Comparison of ENCODE assay signal across 8 mouse cellular contexts in the genomic region with DNA sequence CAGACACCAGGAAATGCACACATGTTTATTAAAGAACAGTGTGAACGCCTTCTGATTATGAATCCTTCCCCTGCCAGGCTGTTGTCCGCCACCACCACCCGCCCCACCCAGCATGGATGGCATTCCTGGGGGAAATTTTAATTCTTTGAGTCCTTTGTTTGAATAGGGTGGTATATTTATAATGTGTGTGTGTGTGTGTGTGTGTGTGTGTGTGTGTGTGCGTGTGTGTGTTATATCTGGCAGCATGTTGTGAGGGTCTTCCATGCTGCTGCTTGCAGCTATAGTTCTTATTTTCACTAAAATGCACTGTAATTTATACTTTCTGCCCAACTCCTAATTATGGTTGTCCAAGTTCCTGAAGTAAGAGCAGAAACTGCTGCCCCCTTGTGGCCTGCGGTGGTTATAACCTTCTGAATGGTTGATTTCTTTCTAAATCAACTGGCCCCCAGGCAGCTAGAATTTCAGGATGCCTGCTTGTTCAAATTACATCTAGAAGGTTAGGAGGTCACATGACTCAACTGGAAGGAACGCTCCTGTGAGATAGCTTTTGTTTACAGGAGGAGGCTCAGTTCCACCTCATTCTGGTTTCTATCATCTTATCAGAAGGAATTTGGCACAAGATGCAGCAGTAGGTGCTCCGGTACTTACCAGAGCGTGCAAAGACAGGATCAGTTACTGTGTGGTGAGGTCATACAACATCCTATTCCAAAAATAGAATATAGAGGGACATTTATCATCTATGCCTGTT. TPM values are rescaled to one million over a fixed set of nuclear protein-coding genes. Genes with fewer than 3 reads are reported as not detected.
DNase-seq lines count a peak whose midpoint lies in the region; ATAC-seq and TF ChIP-seq lines count a peak whose summit lies in the region.

No protein-coding gene starts in this region.

- ATAC-seq in kidney, postnatal 0 days (replicated peaks; ENCODE audit: low FRiP score, low read depth), result peak; percentile 71
- ATAC-seq in neural tube, embryonic 12.5 days (ENCODE audit: low FRiP score, low read depth), result peak; percentile 50; the same call in 1 of the 2 replicates

- DNase-seq in 3T3-L1 (ENCODE audit: low read depth, low spot score), result peak; percentile 98
- DNase-seq in adrenal gland, adult (ENCODE audit: inconsistent age in 2 of 2, low spot score in 1 of 2), result peak; percentile 73 to 93
- peak; percentile 86 for DNase-seq in embryo, embryonic 11 days
- peak; percentile 62 to 88 for DNase-seq in heart, adult 18-20 months
- DNase-seq in kidney, postnatal 0 days (ENCODE audit: low spot score), result peak; percentile 90
- DNase-seq in liver, adult 2 months (ENCODE audit: extremely low read depth, low read depth, low spot score), result peak; percentile 54
- DNase-seq in thymus, adult 2 months, result peak; percentile 84

- TF ChIP-seq CTCF in kidney, postnatal 0 days (IDR thresholded peaks at IDR 0.05; ENCODE audit: low read depth), result peak; percentile 90
- TF ChIP-seq CTCF in liver, adult 2 months (IDR thresholded peaks at IDR 0.05; ENCODE audit: low read depth, low read length), result peak; percentile 55
- no peak for TF ChIP-seq CTCF in thymus, adult 2 months (IDR thresholded peaks at IDR 0.05; ENCODE audit: borderline replicate concordance, control insufficient read depth, extremely low read depth, insufficient read depth, low read length, poor library complexity)

- H3K36me3 ChIP-seq in kidney, postnatal 0 days (ENCODE audit: insufficient read depth, low read length), result no peaks in the 10 kb centered on the region
- no peaks in the 10 kb centered on the region for H3K36me3 ChIP-seq in liver, adult 2 months (ENCODE audit: control insufficient read depth, insufficient read depth, low read length)
- no peaks in the 10 kb centered on the region for H3K36me3 ChIP-seq in neural tube, embryonic 12.5 days
- H3K36me3 ChIP-seq in thymus, adult 2 months (ENCODE audit: control insufficient read depth, insufficient read depth, low read length), result no peaks in the 10 kb centered on the region

- H3K27ac ChIP-seq in kidney, postnatal 0 days, result no peak overlapping the region
- no peak overlapping the region for H3K27ac ChIP-seq in liver, adult 2 months (replicated peaks; ENCODE audit: insufficient read depth, low read depth, low read length)
- no peak overlapping the region for H3K27ac ChIP-seq in neural tube, embryonic 12.5 days
- H3K27ac ChIP-seq in thymus, adult 2 months (ENCODE audit: control insufficient read depth, insufficient read depth, low read length), result no peak overlapping the region

- no peaks in the 10 kb centered on the region for H3K79me2 ChIP-seq in liver, adult 2 months (ENCODE audit: control insufficient read depth, insufficient read depth, low read length)

- 42% methylated on average over 8 of the region's 8 CpGs for WGBS in kidney, postnatal 0 days
- 50% methylated on average over 8 of the region's 8 CpGs for WGBS in liver, adult 2 months
- WGBS in neural tube, embryonic 12.5 days, result 52% methylated on average over 8 of the region's 8 CpGs
- 63% methylated on average over 8 of the region's 8 CpGs for WGBS in thymus, adult 2 months

- H3K9ac ChIP-seq in kidney, postnatal 0 days (ENCODE audit: low read depth, low read length), result no peak overlapping the region
- no peak overlapping the region for H3K9ac ChIP-seq in liver, adult 2 months (ENCODE audit: low read depth, low read length)
- H3K9ac ChIP-seq in neural tube, embryonic 12.5 days, result no peak overlapping the region

- TF ChIP-seq POLR2A in liver, adult 2 months (IDR thresholded peaks at IDR 0.05; ENCODE audit: extremely low read depth, insufficient read depth, low read length), result no peak
- TF ChIP-seq POLR2A in thymus, adult 2 months (IDR thresholded peaks at IDR 0.05; ENCODE audit: control insufficient read depth, extremely low read depth, insufficient read depth, low read length, poor library complexity), result no peak

- H3K27me3 ChIP-seq in kidney, postnatal 0 days (ENCODE audit: insufficient read depth, low read length), result no peaks in the 10 kb centered on the region
- H3K27me3 ChIP-seq in liver, adult 2 months (ENCODE audit: control insufficient read depth, insufficient read depth, low read length), result no peaks in the 10 kb centered on the region
- H3K27me3 ChIP-seq in neural tube, embryonic 12.5 days (replicated peaks), result no peaks in the 10 kb centered on the region
- H3K27me3 ChIP-seq in thymus, adult 2 months (ENCODE audit: control insufficient read depth, insufficient read depth, low read length), result no peaks in the 10 kb centered on the region

- peaks cover 2% of the 10 kb centered on the region; the same call in 1 of the 2 replicates for H3K4me1 ChIP-seq in kidney, postnatal 0 days (replicated peaks; ENCODE audit: insufficient read depth, low read length)
- no peaks in the 10 kb centered on the region for H3K4me1 ChIP-seq in liver, adult 2 months (ENCODE audit: control insufficient read depth, insufficient read depth, low read length)
- no peaks in the 10 kb centered on the region for H3K4me1 ChIP-seq in neural tube, embryonic 12.5 days
- H3K4me1 ChIP-seq in thymus, adult 2 months (replicated peaks; ENCODE audit: control insufficient read depth, insufficient read depth, low read length), result peaks cover 11% of the 10 kb centered on the region

- no peak overlapping the region for H3K4me2 ChIP-seq in kidney, postnatal 0 days (ENCODE audit: low read length)
- no peak overlapping the region for H3K4me2 ChIP-seq in neural tube, embryonic 12.5 days (replicated peaks)

- H3K4me3 ChIP-seq in kidney, postnatal 0 days (replicated peaks; ENCODE audit: low read depth, low read length), result no peak overlapping the region
- H3K4me3 ChIP-seq in liver, adult 2 months (ENCODE audit: insufficient read depth, low read depth, low read length), result no peak overlapping the region
- no peak overlapping the region for H3K4me3 ChIP-seq in neural tube, embryonic 12.5 days
- H3K4me3 ChIP-seq in thymus, adult 2 months (ENCODE audit: control insufficient read depth, insufficient read depth, low read length), result no peak overlapping the region

- no peaks in the 10 kb centered on the region for H3K9me3 ChIP-seq in kidney, postnatal 0 days (replicated peaks; ENCODE audit: low read length)
- H3K9me3 ChIP-seq in neural tube, embryonic 12.5 days, result no peaks in the 10 kb centered on the region

RNA-seq across cellular contexts. Expression of gene Rtp1, which starts 25.8 kb away (rescaled TPM):
- not detected for total RNA-seq in heart, adult 18-20 months (2021)
- not detected in 2 replicates for polyA plus RNA-seq in kidney, postnatal 0 days (2015; fragmentation: Nextera tagmentation; extraction: Ambion mirVana)
- total RNA-seq in liver, adult 2 months (2014; rRNA removed), result not detected in 2 replicates
- polyA plus RNA-seq in liver, adult 2 months (2012; rRNA removed), result not detected in 2 replicates
- not detected in 2 replicates for polyA plus RNA-seq in neural tube, embryonic 12.5 days (2016; fragmentation: Nextera tagmentation; extraction: Ambion mirVana)
- polyA plus RNA-seq in thymus, adult 2 months (2012; rRNA removed), result 0.04 and 0.05 TPM in 2 replicates
